Mouse (Mus musculus): ENCODE measurements at regions not wholly inside any gene's neighbourhood (a gene's known extent, or its start where the extent isn't known, plus 50 kb on each side); places are given as distances from the start of the nearest gene placed in this dataset.

- TF ChIP-seq POLR2A (IDR thresholded peaks at IDR 0.05; ENCODE audit: extremely low read depth, insufficient read depth, low read length) (no peak), CTCF (IDR thresholded peaks at IDR 0.05; ENCODE audit: low read depth, low read length) (no peak)
Measured at GRCm38 (mm10) chr1:90458176-90458575, 144.6 kb upstream of the Cops8 start.

All from liver, adult 2 months (tissue).